Mouse (Mus musculus) Muller cell, postnatal 12 days (primary cell): ENCODE measurements around the gene Nodal.

Source experiments
- DNase-seq: peaks from one replicate; pipeline ENCODE4 v3.0.0-alpha.2; 2015; ENCODE audit errors: inconsistent ontology term

The Nodal gene

DNA sequence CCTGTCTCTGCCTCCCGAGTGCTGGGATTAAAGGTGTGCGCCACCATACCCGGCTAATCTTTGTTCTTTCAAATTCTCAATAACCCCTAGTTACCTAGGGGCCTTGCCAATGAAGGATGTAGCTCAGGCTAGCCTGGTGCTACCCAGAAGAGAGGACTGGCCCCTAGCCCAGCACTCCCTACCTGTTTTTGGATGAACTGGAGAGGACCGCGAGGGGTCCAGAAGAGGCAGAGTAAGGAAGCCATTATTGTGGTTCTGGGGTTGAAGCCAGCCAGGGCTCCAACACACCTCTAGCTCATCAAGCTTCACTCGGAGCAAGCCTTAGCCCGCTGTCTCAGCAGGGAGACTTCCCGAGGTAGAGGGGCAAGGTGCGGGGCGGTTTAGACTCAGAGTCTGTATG lies at the start of gene Nodal:
Gene Nodal, plus strand, starts transcription at position 301 of the 400 bp plus-strand sequence.
- no peak for DNase-seq

DNA sequence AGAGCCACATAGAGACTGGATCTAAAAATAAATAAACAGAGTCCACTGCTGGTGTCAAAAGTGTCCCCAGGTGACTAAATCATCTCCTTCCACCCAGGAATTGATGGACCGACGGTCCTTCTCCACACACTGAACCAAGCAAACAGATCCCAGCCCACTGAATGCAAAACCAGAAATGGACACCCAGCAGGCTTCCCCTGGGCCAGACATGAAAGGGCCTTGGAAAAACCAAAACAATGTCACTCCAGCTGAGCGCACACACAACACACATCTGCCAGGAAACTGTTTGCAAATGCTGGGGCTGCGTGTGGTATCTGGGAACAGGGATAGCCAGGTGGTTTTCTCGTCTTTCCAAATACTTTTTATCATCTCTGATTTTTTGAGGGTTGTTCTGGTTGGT lies 48.0 kb upstream of the Nodal start:
- no peak for DNase-seq

DNA sequence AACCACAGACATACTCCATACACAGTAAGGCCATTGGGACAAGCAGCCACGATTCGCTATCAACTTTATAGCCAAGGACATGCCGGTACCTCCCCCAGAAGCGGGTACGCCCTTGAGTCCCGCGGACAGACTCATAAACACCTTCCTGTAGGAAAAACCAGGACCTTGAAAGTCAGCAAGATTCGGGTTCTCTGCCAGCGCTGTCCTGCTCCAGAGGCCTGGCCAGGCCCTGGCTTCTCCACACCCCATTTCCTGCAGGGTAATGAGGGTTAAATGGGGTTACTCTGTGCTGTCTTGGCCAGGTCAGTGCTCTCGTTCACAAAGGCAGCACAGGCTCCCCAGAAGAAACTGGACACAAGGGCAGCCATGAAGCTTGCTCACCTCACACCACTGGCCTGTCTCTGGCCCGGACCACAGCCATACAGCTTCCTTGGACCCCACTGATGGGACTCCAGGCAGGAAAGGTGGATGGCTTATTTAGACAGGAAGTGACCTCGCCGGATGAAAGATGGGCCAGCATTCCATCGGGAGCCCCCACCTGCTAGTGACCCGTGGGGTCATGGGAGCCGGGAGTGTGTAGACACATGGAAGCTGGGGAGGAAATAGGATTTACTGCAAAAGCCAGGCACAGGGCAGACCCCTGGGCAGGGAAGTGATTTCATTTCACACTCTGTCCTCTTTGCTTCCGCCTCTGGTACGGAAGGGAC lies 47.3 kb upstream of the Nodal start:
- DNase-seq: no peak

DNA sequence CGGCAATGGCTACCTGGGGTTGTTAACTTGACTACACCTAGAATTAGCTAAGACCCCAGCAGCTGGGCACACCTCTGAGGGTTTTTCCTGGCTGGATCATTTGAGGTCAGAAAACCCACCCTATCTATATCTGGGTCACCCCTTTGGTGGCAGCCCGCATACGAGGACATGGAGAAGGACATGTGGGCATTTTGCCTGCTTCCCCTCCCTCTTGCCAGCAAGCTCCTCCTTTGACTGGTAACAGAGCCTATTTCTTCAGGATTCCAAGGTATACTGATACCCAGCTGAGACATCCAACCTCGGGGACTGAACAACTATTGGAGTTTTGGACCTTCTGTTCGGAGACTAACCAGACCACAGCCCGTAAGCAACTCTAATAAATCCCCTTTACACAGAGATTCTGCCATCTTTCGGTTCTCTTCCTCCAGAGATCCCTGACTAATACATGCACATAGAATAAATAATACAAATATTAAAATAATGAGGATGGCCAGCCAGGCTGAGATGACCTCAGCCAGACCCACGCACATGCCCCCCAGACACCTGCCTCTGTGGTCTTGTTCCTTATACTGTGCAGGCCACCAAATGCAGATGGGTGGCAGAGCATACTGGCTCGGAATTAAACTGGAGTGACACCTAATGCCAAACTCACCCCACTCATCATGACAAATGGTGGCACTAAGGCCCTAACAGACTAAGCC lies 45.7 kb upstream of the Nodal start:
- DNase-seq: no peak

DNA sequence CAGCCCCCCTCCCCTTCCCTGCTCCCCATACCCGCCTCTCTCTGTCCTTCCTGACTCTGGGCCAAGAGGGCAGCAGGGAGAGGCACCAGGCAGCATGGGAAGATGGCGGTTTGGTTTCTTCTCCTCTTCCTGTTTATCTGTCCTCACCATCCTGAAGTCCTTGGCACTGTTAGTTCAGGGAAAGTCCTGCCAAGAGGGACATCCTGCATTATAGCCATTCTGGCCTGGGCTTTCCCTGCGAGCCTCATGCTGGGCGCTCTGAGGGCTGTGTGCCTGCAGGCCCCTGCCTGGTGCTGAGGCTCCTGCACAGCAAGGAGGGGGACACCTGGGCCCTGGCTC lies 45.2 kb upstream of the Nodal start:
- DNase-seq: no peak

DNA sequence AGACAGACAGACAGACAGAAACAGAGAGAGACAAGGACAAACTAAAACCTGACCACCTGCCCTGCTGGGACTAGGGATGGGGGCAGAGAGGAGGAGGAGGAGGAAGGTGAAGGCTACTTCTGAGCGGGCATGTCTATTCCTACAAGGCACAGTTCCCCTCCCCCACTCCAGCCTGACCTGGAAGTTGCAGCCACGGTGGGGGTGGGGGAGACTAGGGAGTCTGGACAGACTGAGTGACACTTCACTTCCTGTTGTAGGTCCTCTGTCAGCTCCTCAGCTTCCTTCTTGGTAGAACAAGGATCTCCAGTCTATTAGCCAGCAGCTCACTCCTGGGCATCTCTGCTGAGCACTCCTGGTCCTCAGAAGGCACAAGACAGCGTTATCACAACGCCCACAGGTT lies 43.7 kb upstream of the Nodal start:
- no peak for DNase-seq

DNA sequence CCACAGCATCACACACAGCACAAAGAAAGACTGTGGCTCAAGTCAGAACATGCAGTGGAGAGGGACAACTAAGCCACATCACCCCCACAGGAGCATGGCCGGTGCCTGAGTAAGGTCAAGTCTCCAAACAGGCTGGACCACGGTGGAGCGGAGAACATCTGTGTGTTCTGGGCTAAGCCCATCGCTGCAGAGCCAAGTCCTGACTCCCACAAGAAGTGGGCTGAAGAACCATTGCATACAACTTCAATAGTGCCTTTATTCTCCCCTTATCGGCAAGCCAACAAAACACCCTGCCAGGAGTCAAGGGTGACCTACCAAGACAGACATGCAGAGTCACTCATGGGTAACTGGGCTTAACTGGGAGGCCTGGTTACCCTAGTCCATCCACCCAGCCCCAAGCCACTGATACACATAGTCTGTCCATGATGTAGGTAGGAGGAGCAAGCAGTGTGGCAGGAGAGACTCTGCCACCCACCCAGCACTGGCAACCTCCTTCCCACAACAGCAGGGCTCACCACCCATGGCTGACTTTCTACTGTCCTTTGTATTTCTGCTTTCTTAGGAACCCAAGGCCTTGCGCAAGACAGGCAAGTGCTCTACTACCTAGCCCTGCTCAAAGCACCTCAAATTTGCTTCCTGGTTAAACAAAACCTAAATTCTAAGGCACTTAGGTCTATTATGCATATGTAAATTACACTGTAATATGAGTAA lies 42.8 kb upstream of the Nodal start:
- DNase-seq: peak; percentile 66

DNA sequence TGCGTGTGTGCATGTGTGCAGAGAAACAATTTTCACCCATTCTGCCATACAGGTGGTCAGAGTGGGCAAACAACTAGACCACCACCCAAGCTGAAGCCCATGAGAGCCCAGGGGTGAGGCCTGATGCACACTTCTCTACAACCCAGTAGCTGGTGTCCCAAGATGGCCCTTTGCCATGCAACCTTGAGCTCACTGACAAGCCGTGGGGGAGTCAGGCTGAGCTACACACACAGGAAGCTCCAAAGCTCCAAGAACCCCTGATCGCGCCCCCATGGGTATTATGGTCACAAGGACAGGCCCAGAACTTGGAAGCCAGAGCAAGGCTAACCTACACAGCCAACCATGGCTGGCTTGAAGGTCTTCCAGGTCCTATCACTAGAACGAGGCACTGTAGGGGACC lies 39.7 kb upstream of the Nodal start:
- no peak for DNase-seq

DNA sequence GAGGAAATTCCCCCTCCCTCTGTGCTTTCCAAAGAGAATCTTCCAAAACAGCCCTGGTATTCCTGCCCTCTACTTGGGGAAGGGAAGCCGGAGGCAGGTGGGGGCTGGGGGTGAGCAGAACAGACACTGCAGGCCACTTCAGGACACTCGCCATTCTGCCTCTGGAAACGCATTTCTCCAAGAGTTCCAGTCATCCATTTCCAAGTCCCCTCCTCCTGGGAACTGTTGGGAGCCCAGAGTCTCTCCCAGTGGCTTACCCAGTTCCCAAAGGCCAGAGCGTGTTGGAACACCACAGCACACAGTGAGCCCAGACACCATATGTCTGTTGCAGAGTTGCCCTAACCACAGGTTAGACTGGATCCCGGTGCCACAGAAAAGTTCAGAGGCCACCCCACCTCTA lies 39.1 kb upstream of the Nodal start:
- no peak for DNase-seq

DNA sequence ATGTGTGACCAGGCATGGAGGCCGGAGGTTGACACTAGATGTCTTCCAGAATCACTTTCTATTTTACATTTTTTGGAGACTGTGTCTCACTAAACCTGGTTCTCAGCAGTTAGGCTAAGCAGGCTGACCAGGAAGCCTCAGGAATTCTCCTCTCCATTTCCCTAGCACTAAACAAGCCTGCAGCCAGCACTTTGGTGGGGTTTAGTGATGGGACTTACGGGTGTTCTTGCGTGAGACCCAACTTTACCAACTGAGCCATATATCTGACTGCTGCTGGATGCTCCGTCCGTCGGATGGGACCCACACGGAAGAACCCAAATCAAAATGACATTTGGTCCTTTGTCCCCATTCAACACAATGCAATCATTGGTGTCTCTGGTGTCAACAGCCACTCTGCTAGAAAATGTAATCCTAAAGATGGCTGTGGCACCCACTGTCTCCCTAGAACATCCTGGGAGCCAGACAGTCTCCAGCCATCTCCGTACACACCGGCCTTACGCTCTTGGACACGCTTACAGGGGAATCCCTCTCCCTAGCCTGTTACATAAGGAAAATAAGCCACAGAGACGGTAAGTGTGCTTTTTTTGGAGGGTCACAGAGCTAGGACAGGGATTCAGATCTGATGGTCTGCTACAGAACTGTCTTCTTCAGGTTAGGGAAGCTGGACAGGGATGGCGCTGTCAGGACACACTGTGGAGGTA lies 38.3 kb upstream of the Nodal start:
- DNase-seq: no peak

DNA sequence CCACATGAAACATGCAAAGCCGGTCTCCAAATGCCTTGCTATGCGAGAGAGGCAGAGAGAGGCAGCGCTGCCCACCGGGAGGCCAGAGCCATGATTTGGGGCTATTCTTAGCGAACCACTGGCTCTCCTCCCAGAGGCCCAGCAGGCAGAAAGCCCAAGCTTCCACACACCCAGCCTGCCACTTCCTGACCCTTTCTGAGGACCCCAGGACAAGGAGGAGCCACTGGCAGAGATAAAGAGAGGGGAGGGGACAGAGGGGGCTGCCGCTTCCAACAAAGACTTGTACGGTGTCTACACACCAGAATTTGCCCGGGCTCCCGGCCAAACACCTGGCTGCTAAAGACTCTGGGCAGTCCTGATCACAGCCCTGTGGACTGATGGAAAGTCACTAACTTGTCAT lies 37.6 kb upstream of the Nodal start:
- peak; percentile 61 for DNase-seq

DNA sequence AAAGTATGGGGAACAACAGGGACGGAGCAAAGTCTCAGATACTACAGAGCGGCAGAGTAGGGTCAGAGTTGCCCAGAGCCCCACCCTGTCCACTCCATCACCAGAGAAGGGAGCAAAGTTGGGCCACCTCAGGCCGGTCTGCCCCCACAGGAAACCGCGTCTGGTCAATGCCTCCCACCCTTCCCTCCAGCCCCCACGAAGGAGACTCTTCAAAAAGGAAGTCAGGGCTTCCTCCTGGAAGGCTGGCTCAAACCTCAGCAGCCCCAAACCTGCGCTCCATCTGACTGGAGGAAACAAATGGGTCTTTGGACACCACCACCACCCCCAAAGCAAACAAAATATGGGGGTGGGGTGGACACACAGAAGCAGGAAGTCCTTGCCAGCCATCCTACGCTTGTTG lies 35.9 kb upstream of the Nodal start:
- no peak for DNase-seq

DNA sequence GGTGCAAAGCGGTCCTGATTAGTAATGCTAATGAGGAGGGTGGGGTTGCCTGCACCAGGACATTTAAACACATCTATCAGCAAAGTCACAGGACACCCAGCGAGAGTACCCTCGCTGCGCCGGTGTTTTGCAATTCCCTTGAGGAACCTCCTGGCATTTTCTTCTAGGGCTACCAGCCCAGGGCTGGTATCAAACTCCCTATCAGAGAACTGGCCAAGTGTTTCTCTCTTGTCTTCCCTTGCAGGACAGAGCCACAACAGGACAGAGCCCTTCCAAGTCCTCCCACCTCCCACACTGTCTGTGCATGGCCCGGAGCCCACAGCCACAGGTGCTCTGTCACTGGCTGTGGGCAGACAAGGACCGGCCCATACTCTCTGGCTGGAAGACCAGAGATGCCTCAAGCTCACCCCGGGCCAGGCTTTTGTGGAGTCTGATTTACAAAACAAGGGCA lies 35.5 kb upstream of the Nodal start:
- DNase-seq: peak; percentile 75

DNA sequence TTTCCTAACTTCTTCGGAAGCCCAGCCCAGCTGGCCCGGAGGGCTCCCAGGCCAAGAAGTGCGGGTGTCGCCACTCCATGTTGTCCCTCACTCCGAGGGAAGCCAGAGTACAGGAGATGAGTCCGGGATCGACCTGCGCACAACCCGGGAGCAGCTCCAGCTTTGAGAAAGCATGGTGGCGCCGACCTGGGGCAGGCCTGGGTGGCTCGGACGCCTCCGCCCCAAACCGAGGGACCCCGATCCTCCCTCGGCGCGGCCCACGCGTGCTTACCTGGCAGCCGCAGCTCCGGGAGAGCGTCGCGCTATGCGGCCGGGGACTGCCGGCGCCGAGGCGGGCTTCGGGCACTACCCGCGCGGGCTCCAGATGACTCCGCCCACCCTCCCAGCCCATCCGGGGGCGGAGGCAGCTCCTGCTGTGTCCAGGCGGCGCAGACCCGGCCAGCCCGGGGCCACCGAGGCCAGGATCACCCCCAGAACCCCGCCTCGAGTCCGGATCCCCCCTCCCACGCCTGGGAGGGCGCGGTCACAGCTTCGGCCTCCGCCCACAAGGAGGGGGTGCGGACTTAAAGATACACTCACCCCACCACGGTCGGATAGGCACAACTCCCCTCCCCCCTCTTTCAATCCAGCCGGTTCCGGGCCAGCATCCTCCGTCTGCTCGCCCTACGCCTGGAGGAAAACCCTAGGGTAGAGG lies 34.6 kb upstream of the Nodal start, which contains the start of gene Pald1:
Gene Pald1, minus strand, starts transcription at position 510 of the 694 bp plus-strand sequence.
- peak; percentile 97 for DNase-seq

DNA sequence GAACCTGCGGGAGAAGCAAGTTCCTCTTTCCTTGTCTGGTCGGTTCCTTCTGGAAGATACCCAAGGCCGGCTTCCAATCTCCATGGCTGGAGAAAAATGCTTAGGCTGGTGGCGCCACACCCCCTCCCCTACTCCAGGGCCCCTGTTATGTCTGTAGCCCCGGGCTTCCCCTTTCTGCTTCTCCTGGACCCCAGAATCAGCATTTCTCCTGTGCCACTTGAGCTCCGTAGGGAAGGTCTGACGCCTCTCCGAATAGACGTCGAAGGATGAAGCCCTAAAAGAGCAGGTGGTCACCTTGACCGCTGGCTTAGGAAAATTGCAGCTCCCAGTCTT lies 34.1 kb upstream of the Nodal start:
- DNase-seq: no peak

DNA sequence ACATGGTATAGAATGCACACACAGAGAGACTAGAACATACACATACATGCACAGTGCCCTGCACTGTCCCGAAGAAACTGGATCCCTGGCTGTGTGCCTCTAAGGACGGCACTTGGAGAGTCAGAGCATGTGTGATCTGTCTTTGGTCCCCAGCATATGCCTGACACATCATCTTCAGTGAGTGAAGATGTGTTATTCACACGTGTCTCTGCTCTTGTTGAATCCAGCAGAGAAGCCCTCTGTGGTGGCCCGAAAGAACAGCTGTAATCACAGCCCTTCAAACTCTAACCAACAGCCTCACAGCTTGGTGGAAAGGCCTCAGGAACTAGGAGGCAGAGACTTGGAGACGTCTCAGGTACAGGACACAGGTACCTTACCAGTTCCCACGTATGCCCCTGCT lies 32.6 kb upstream of the Nodal start:
- no peak for DNase-seq

DNA sequence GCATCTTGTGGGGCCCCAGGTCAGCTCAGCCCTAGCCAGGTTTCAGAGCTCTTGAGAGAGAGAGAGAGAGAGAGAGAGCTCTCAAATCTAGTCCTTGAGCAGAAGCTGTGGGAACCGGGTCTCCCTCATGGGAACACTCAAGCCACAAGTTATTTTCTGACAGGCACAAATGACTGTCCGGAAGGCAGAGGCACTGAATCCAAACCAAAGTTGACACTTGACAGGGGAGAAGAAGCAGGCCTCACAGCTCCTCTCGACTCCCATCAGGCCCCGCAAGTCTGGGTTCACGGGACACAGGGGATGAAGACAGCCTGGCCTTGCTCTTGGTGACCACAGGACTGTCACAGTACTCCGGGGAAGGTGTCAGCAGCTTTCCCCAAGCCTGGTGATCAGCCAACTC lies 31.5 kb upstream of the Nodal start:
- DNase-seq: no peak

DNA sequence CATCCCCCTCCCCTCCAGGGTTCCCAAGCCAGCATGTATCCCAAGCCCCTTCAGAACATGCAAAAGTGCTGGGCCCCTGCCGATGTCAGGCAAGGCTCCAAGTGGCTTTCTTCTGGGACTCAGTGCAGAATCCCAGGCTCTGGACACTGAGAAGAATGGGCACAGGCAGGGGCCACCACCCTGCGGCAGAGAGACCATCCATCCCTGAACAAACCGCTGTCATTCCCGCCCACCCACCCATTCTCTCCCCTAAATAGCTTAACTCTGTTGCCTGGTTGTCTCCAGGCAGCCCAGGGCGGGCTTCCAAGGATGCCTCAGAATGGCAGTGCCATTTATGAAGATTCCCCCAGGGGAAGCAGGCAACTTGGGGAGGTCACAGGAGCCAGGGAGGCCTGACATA lies 28.8 kb upstream of the Nodal start:
- no peak for DNase-seq

DNA sequence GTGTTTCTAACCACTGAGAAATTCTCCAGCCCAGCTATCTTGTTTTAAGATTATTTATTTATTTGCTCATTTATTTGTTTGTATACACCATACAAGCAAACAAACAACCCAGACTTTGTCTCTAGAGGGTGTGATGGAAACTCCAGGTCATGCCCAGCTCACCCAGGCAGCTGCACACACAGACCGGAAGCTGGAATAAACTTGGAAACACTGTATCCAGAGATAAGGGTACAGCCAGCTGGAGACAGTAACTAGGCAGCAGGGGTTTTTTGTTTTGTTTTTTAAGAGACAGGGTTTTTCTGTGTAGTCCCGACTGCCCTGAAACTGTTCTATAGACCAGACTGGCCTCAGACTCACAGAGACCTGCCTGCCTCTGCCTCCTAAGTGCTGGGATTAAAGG lies 27.6 kb upstream of the Nodal start:
- DNase-seq: no peak

DNA sequence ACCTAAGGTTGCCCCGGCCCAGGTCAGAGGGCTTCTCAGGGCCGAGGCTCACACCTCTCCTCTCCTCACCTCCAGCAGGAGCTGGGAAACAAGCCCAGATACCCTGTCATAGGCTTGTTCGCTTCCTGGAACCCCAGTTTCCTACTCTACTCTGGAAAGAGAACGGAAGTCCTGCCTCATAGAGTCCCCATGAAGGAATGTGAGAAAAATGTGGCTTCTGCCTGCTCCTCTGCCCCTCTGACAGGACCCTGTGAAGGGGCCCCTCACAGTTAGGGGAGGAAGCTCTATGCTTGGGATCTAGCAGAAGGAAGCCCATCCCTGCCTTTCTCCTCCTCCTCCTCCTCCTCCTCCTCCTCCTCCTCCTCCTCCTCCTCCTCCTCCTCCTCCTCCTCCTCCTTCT lies 25.2 kb upstream of the Nodal start:
- no peak for DNase-seq

DNA sequence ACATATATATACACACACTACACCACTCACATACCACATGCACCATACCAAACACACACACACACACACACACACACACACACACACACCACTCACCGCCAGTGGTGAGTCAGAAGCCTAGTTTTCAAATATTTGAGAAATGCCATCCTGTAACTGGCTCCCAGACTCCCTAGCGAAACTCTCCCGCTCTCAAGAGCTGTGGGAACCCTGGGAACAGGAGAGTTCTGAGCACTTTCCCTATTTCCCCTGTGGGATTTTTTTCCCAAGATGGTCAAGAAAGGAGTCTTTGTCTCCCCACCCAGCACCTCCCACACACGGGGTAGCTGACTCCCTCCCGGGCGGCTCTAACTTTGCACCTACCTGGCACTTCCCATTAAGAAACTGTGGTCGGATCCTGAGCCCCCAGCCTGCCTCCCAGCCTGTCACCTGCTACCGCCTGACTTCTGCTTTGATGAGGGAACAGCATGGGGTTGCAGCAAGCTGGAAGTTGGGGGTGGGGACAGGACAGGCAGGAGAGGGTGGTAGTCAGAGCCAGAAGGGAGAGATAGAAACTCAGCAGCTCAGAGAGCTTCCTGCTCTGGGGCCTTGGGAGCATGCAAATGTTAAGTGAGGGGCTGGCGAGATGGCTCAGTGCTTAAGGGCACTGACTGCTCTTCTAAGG lies 23.2 kb upstream of the Nodal start:
- peak; percentile 81 for DNase-seq
